Mouse (Mus musculus) brain, embryonic 14.5 days (tissue): Measurements from ENCODE around the gene Flrt1.

Experiments
- CTCF ChIP-seq: fragments of 200-500 bp; IDR thresholded peaks from 2 replicates; pipeline ENCODE4 v1.5.1; 2012; ENCODE audit warnings: inconsistent platforms, mild to moderate bottlenecking, moderate library complexity, borderline replicate concordance; ENCODE audit not compliant: insufficient read depth, insufficient read length; ENCODE audit errors: extremely low read depth
- POLR2A ChIP-seq: fragments of 200-500 bp; IDR thresholded peaks from 2 replicates; pipeline ENCODE4 v1.6.1; 2012; ENCODE audit warnings: mild to moderate bottlenecking, inconsistent platforms, borderline replicate concordance; ENCODE audit not compliant: poor library complexity, insufficient read depth, insufficient read length, severe bottlenecking; ENCODE audit errors: extremely low read depth

DNA sequence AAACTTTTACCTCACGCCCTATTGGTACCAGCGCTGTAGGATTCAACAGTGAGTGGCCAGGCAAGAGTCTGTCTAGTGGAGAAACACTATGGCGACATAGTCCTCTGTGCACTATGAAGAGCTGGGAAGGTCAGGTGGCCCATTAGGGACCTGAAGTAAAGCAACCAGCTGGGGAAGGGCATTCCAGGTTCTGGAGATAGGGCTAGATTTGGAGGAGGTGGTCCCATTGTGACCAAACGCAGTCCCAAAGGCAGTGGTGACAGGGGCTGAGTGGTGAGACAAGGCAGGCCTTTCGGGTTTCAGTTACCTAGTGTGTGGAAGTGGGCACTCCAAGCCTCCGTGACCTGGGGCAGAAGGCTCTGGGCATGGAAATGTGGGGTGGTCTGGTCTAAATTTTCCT, 47.0 kb downstream of the Flrt1 start:
- TF ChIP-seq POLR2A (no peak), CTCF (no peak)
